19 mouse cellular contexts compared by ENCODE assay signal in the genomic region with DNA sequence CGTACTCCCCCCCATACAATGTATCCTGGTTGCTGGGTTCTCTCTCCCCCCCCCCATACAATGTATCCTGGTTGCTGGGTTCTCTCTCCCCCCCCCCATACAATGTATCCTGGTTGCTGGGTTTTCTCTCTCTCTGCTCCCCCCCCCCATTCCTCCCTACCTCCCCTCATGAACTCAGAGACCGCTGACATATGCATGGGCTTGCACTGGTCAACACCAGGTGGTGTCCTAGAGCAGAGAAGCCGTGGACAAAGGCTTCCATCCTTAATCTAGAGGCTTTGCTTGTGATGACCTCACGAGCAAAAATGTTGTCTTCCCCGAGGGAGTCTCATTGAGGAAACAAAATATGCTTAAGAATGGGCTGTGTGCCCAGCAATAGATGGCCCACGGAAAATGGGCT.
A peak's percentile ranks its signal among the peaks of the same experiment; 100 is the strongest.
DNase-seq lines count a peak whose midpoint lies in the region; ATAC-seq lines count a peak whose summit lies in the region.
"Had no signal": no experiment of that assay in that cellular context is flagged by ENCODE, and none has a peak within 500 bp of the region (broad histone marks: within the 10 kb centered on the region; RNA-seq: fewer than 3 reads in every experiment).

No protein-coding gene starts in this region.

- no peaks in the 10 kb centered on the region for H3K36me3 ChIP-seq in kidney, embryonic 16.5 days (ENCODE audit: insufficient read depth, low read length)
- H3K36me3 ChIP-seq: forebrain, embryonic 12.5 days; G1E; limb, embryonic 10.5 days; neural tube, embryonic 12.5 days had no signal

- 76% methylated on average over 6 of the region's 6 CpGs for WGBS in kidney, embryonic 16.5 days

- H3K4me2 ChIP-seq in kidney, embryonic 16.5 days (replicated peaks; ENCODE audit: low read depth, low read length): no peak overlapping the region
- H3K4me2 ChIP-seq: forebrain, embryonic 12.5 days; liver, embryonic 11.5 days; neural tube, embryonic 12.5 days had no signal

- no peaks in the 10 kb centered on the region for H3K4me1 ChIP-seq in kidney, embryonic 16.5 days (ENCODE audit: insufficient read depth, low read length)
- H3K4me1 ChIP-seq: forebrain, embryonic 12.5 days; limb, embryonic 10.5 days; neural tube, embryonic 12.5 days had no signal

- no peak for ATAC-seq in kidney, embryonic 16.5 days (ENCODE audit: low FRiP score, low TSS enrichment)
- no peak for ATAC-seq in granulocyte monocyte progenitor cell, adult 5-6 weeks (replicated peaks; ENCODE audit: poor library complexity, severe bottlenecking)

- no peaks in the 10 kb centered on the region for H3K27me3 ChIP-seq in kidney, embryonic 16.5 days (ENCODE audit: insufficient read depth, low read length)
- H3K27me3 ChIP-seq: forebrain, embryonic 12.5 days; neural tube, embryonic 12.5 days had no signal

- H3K27ac ChIP-seq in kidney, embryonic 16.5 days (ENCODE audit: low read length): no peak overlapping the region
- H3K27ac ChIP-seq: forebrain, embryonic 12.5 days; left cerebral cortex, adult 2 months; limb, embryonic 10.5 days; neural tube, embryonic 12.5 days had no signal

- no peaks in the 10 kb centered on the region for H3K9me3 ChIP-seq in kidney, embryonic 16.5 days (ENCODE audit: low read length)
- H3K9me3 ChIP-seq: forebrain, embryonic 12.5 days; limb, embryonic 10.5 days; neural tube, embryonic 12.5 days had no signal

- intact Hi-C loops in heart, postnatal 10 days (cut with DNase I): loop anchor here (10.0 kb wide), 1 partner anchor 237 kb away; no protein-coding TSS in a partner anchor

- no peak overlapping the region for H3K4me3 ChIP-seq in kidney, embryonic 16.5 days (ENCODE audit: low read length)
- H3K4me3 ChIP-seq: forebrain, embryonic 12.5 days; left cerebral cortex, adult 2 months; limb, embryonic 10.5 days; neural tube, embryonic 12.5 days had no signal

- H3K9ac ChIP-seq in kidney, embryonic 16.5 days (replicated peaks; ENCODE audit: low read length): no peak overlapping the region
- H3K9ac ChIP-seq: forebrain, embryonic 12.5 days; neural tube, embryonic 12.5 days had no signal

- peak; percentile 5 to 22 for DNase-seq in heart, postnatal 10 days
- no peak for DNase-seq in heart, adult 11 months
- DNase-seq in kidney, postnatal 36 days: peak; percentile 1 to 3
- DNase-seq in 3T3-L1 (ENCODE audit: low read depth, low spot score) (peak; percentile 36), NIH3T3 (ENCODE audit: low read depth) (peak; percentile 34)
- DNase-seq in spleen, postnatal 36 days (ENCODE audit: low spot score in 2 of 2): no peak
- DNase-seq: adrenal gland, adult 8-10 months; cerebellum, adult 11-12 months; gastrocnemius, postnatal 10 days; lung, postnatal 14 days; thymus, adult 18-20 months had no signal

Comparison
In these comparisons a context has a peak if more than half of its experiments do, and no peak if none do; other contexts are left out.
1. DNase-seq: peak in heart, postnatal 10 days (2 of 2), kidney, postnatal 36 days (2 of 2), 3T3-L1 (single experiment) and NIH3T3 (single experiment); none in heart, adult 11 months (single experiment) and spleen, postnatal 36 days (0 of 2).